Mouse (Mus musculus) ES-E14 (cell line): ENCODE results near the gene Tmub1.

Source experiments
- CHD2 ChIP-seq: IDR thresholded peaks from 2 replicates; pipeline ENCODE4 v1.6.1; 2014; ENCODE audit warnings: mild to moderate bottlenecking, low read depth, low read length, inconsistent platforms
- HCFC1 ChIP-seq: IDR thresholded peaks from 2 replicates; pipeline ENCODE4 v1.6.1; 2012; ENCODE audit warnings: low read length, inconsistent platforms, borderline replicate concordance; ENCODE audit not compliant: insufficient read depth
- MAFK ChIP-seq: IDR thresholded peaks from 2 replicates; pipeline ENCODE4 v1.6.1; 2014; ENCODE audit warnings: mild to moderate bottlenecking, low read depth, low read length, inconsistent platforms; ENCODE audit not compliant: insufficient read depth
- ZC3H11A ChIP-seq: IDR thresholded peaks from 2 replicates; pipeline ENCODE4 v1.6.1; 2012; ENCODE audit warnings: low read depth, mild to moderate bottlenecking, inconsistent platforms, low read length, borderline replicate concordance
- ZNF384 ChIP-seq: IDR thresholded peaks from 2 replicates; pipeline ENCODE4 v1.6.1; 2012; ENCODE audit warnings: low read depth, low read length, inconsistent platforms

DNA sequence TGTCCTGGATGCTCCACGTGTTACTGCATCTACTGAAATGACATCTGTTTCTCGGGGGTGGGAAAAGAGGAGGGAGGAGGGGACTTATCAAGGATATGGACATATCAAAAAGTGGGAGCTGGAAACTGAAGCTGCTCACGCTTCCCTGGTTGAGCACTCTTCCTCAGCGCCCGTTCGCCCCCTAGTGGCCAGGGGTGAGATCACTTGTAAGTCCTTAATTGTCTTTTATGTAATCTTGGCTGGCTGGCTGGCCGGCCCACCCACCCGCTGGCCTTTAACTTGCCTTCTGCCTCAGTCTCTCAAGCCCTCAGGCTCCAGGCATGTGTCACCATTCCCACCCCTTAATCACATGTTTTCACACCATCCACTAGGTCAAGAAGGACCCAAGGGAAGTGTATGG lies 38.4 kb upstream of the Tmub1 start:
- TF ChIP-seq CHD2 (no peak), ZC3H11A (no peak), HCFC1 (no peak), MAFK (no peak), ZNF384 (no peak)
